Mouse (Mus musculus) embryo, embryonic 11 days (tissue): ENCODE measurements around the gene Pax7.
A peak's percentile ranks its signal among the peaks of the same experiment; 100 is the strongest.

Experiments
- DNase-seq: peaks from one replicate; pipeline ENCODE4 v3.0.0-alpha.2; 2015

Gene Pax7

GRCm38 (mm10) chr4:139830581-139831387 is 2.5 kb downstream of the Pax7 start:
- DNase-seq, result no peak

GRCm38 (mm10) chr4:139830053-139830452 is 3.3 kb downstream of the Pax7 start:
- no peak for DNase-seq

GRCm38 (mm10) chr4:139828871-139829590 is 4.3 kb downstream of the Pax7 start:
- DNase-seq, result no peak

- no peak for DNase-seq
These were observed 5.0 kb downstream of the Pax7 start for GRCm38 (mm10) chr4:139828283-139828678.

- DNase-seq, result no peak
These were observed 5.6 kb downstream of the Pax7 start for GRCm38 (mm10) chr4:139827501-139828282.

GRCm38 (mm10) chr4:139826231-139826630 is 7.1 kb downstream of the Pax7 start:
- no peak for DNase-seq

- no peak for DNase-seq
These were observed 7.8 kb downstream of the Pax7 start for GRCm38 (mm10) chr4:139825326-139826112.

GRCm38 (mm10) chr4:139824572-139825325 is 8.6 kb downstream of the Pax7 start:
- no peak for DNase-seq

GRCm38 (mm10) chr4:139823870-139824472 is 9.4 kb downstream of the Pax7 start:
- no peak for DNase-seq

GRCm38 (mm10) chr4:139823138-139823869 is 10.0 kb downstream of the Pax7 start:
- DNase-seq, result peak; percentile 69

- DNase-seq, result no peak
These were observed 10.9 kb downstream of the Pax7 start for GRCm38 (mm10) chr4:139822214-139823137.

GRCm38 (mm10) chr4:139821491-139822160 is 11.7 kb downstream of the Pax7 start:
- peak; percentile 84 for DNase-seq

- DNase-seq, result no peak
These were observed 12.3 kb downstream of the Pax7 start for GRCm38 (mm10) chr4:139821071-139821470.

GRCm38 (mm10) chr4:139819411-139820030 is 13.8 kb downstream of the Pax7 start:
- DNase-seq, result no peak

- DNase-seq, result no peak
These were observed 15.2 kb downstream of the Pax7 start for GRCm38 (mm10) chr4:139818163-139818562.

GRCm38 (mm10) chr4:139813371-139813960 is 19.9 kb downstream of the Pax7 start:
- DNase-seq, result no peak

GRCm38 (mm10) chr4:139811901-139812300 is 21.4 kb downstream of the Pax7 start:
- no peak for DNase-seq

GRCm38 (mm10) chr4:139811475-139811874 is 21.9 kb downstream of the Pax7 start:
- DNase-seq, result no peak
